Mouse (Mus musculus) lung, postnatal 0 days (tissue): ENCODE measurements around the gene Tjap1.

Experiments used
- CTCF ChIP-seq: IDR thresholded peaks from 2 replicates; pipeline ENCODE4 v1.5.1; 2016; ENCODE audit warnings: antibody characterized with exemption, mild to moderate bottlenecking
- EP300 ChIP-seq: IDR thresholded peaks from 2 replicates; pipeline ENCODE4 v1.6.1; 2016; ENCODE audit warnings: antibody characterized with exemption, mild to moderate bottlenecking, control low read depth

DNA sequence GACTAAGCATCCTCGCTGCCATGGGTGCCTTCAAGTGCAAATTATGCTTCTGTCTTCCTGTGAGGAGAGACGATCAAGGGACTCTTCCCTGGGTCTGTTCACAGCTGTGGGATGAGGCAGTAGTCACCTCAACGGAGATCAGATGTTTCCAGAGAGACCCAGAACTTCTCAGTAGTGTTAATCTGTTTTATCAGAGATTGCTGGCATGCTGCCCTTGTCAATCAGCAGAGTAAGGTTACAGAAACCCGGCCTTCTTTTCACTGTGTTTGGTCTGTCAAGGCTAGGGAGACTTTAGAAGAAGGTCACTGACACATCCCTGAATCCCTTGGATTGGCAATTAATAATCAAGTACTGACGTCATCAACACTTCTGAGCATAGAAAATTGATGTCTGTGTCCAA, 45.3 kb downstream of the Tjap1 start:
- TF ChIP-seq CTCF (no peak), EP300 (no peak)
